Mouse (Mus musculus) liver, embryonic 14.5 days (tissue): Measurements from ENCODE around the gene Krtap19-9b. TPM values are rescaled to one million over a fixed set of nuclear protein-coding genes. Genes with fewer than 3 reads are reported as not detected.

Experiments used
- ATAC-seq: fragments of 200-750 bp; cut with Nextera tagmentation; 2 replicates; pipeline ENCODE4 v1.8.0; 2017; ENCODE audit warnings: moderate number of reproducible peaks, mild to moderate bottlenecking, moderate library complexity; ENCODE audit not compliant: insufficient read depth
- DNase-seq, 3 experiments: peaks; one replicate each; pipeline ENCODE4 v3.0.0-alpha.2; 2012 to 2013; ENCODE audit warnings: low read depth in 3 of 3, low spot score in 3 of 3
- H3K27ac ChIP-seq: fragments of 300-500 bp; sonication (generic); 2 replicates; pipeline ENCODE4 v1.5.1; 2014; ENCODE audit warnings: moderate library complexity, mild to moderate bottlenecking, control low read depth, inconsistent platforms
- H3K27me3 ChIP-seq: fragments of 300-500 bp; sonication (generic); 2 replicates; pipeline ENCODE4 v1.6.1; 2014; ENCODE audit warnings: mild to moderate bottlenecking, low read length, moderate library complexity; ENCODE audit not compliant: control insufficient read depth, insufficient read depth
- H3K36me3 ChIP-seq: fragments of 300-500 bp; sonication (generic); replicated peaks from 2 replicates; pipeline ENCODE4 v1.6.1; 2014; ENCODE audit warnings: low read depth; ENCODE audit not compliant: control insufficient read depth, insufficient read depth
- H3K4me1 ChIP-seq, 2 experiments: fragments of 200-500 bp in 1 of 2; fragments of 300-500 bp in 1 of 2; sonication (generic) in 1 of 2; replicated peaks; 2 replicates each; pipeline ENCODE4 v1.6.1; 2012 to 2014; ENCODE audit warnings: antibody characterized with exemption in 1 of 2, inconsistent platforms in 1 of 2, low read length in 1 of 2; ENCODE audit not compliant: control insufficient read depth in 2 of 2, insufficient read depth in 2 of 2
- H3K4me2 ChIP-seq: fragments of 300-500 bp; sonication (generic); 2 replicates; pipeline ENCODE4 v1.6.1; 2014; ENCODE audit warnings: low read depth, mild to moderate bottlenecking, control low read depth, moderate library complexity
- H3K4me3 ChIP-seq, 2 experiments: fragments of 200-500 bp in 1 of 2; fragments of 300-500 bp in 1 of 2; sonication (generic) in 1 of 2; 2 replicates each; pipeline ENCODE4 v1.5.1; 2012 to 2014; ENCODE audit warnings: low read depth in 2 of 2, low read length in 2 of 2, mild to moderate bottlenecking in 2 of 2, control low read depth in 1 of 2, inconsistent platforms in 1 of 2, moderate library complexity in 1 of 2; ENCODE audit not compliant: insufficient read depth in 1 of 2
- H3K9ac ChIP-seq: fragments of 300-500 bp; sonication (generic); replicated peaks from 2 replicates; pipeline ENCODE4 v1.6.1; 2014; ENCODE audit warnings: mild to moderate bottlenecking, control low read depth, moderate library complexity
- H3K9me3 ChIP-seq: fragments of 300-500 bp; sonication (generic); 2 replicates; pipeline ENCODE4 v1.6.1; 2016; ENCODE audit warnings: low read length, mixed read lengths; ENCODE audit not compliant: control insufficient read depth
- CTCF ChIP-seq: IDR thresholded peaks from 2 replicates; pipeline ENCODE4 v1.5.1; 2016; ENCODE audit warnings: antibody characterized with exemption, low read depth, control low read depth
- EP300 ChIP-seq: IDR thresholded peaks from 2 replicates; pipeline ENCODE4 v1.6.1; 2016; ENCODE audit warnings: antibody characterized with exemption, low read depth
- WGBS: fragments of 180-500 bp; shearing (Covaris S2); extraction: QIAGEN DNeasy Blood & Tissue Kit; methylation state at CpG from one replicate; pipeline ENCODE4 v1.1.7; 2014; ENCODE audit not compliant: insufficient replicate concordance; 5-methylcytosine and 5-hydroxymethylcytosine counted together
- polyA plus RNA-seq, 2 experiments: library from polyadenylated mRNA; depleted of rRNA in 1 of 2; stranded (reverse) in 1 of 2; unstranded in 1 of 2; fragments of >200 nt; fragmentation: Nextera tagmentation in 1 of 2; extraction: Ambion mirVana in 1 of 2; gene quantifications; 2 replicates each; pipeline versions ENCODE4 v1.2.1 to v1.2.3; 2012 to 2014

Krtap19-9b gene
- polyA plus RNA-seq, 2 experiments: not detected

DNA sequence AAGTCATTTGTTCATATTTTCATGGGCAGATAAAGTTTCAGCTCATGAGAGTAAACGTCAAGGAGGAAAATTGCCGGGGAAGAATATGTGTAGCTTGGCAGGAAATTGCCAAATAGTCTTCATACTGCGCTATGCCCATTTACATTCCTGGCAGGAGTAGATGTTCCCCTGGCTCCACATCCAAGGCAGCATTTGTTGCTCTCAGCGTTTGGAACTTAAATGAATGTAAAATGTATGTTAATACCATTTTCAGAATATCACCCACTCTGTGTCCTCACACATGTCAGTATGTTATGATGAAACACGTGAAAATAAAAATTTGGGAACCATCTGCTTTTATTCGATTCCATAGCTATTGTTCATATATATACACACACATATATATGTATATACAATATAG lies 45.2 kb downstream of the Krtap19-9b start:
- Histone ChIP-seq H3K27ac (no peak overlapping the region), H3K4me1 (no peaks in the 10 kb centered on the region), H3K4me3 (no peak overlapping the region), H3K27me3 (no peaks in the 10 kb centered on the region), H3K36me3 (no peaks in the 10 kb centered on the region), H3K9ac (no peak overlapping the region), H3K4me2 (no peak overlapping the region), H3K9me3 (no peaks in the 10 kb centered on the region)
- no peak for ATAC-seq
- WGBS: 61% methylated on average over 6 of the region's 6 CpGs
- DNase-seq: no peak
- no peak for TF ChIP-seq CTCF
- TF ChIP-seq EP300: no peak

- H3K4me2 ChIP-seq: no peak within 1 kb of the TSS
- H3K27me3 ChIP-seq: no peaks in the 10 kb centered on the region
- H3K36me3 ChIP-seq: no peaks in the 10 kb centered on the region
- ATAC-seq (no peak), DNase-seq (no peak)
- TF ChIP-seq EP300: no peak
- no peak for TF ChIP-seq CTCF
- H3K9me3 ChIP-seq: no peaks in the 10 kb centered on the region
- no peaks in the 10 kb centered on the region for H3K4me1 ChIP-seq
- no peak within 1 kb of the TSS for H3K9ac ChIP-seq
- WGBS: 62% methylated on average over 5 of the region's 5 CpGs
- H3K27ac ChIP-seq: no peak within 1 kb of the TSS
- no peak within 1 kb of the TSS for H3K4me3 ChIP-seq
Observed at GRCm38 (mm10) chr16:88884989-88885388, 47.1 kb downstream of the Krtap19-9b start, which contains the start of gene Krtap19-4. Krtap19-4 (minus strand) TSS chr16:88885089.

Other genes with a start within 250 kb of the Krtap19-9b start
- gene 2310061N02Rik, start 224.3 kb downstream of the Krtap19-9b start, polyA plus RNA-seq (2012; rRNA removed): not detected in 2 replicates
- gene 2310061N02Rik, start 224.3 kb downstream of the Krtap19-9b start, polyA plus RNA-seq (2014; fragmentation: Nextera tagmentation; extraction: Ambion mirVana): not detected in 2 replicates
- gene Krtap13-1, start 203.4 kb downstream of the Krtap19-9b start, polyA plus RNA-seq (2012; rRNA removed): not detected in 2 replicates
- not detected in 2 replicates for gene Krtap13-1, start 203.4 kb downstream of the Krtap19-9b start, polyA plus RNA-seq (2014; fragmentation: Nextera tagmentation; extraction: Ambion mirVana)
- not detected in 2 replicates for gene Krtap13, start 180.6 kb downstream of the Krtap19-9b start, polyA plus RNA-seq (2012; rRNA removed)
- gene Krtap13, start 180.6 kb downstream of the Krtap19-9b start, polyA plus RNA-seq (2014; fragmentation: Nextera tagmentation; extraction: Ambion mirVana): not detected in 2 replicates
- not detected in 2 replicates for gene 2310034C09Rik, start 173.4 kb downstream of the Krtap19-9b start, polyA plus RNA-seq (2012; rRNA removed)
- not detected in 2 replicates for gene 2310034C09Rik, start 173.4 kb downstream of the Krtap19-9b start, polyA plus RNA-seq (2014; fragmentation: Nextera tagmentation; extraction: Ambion mirVana)
- not detected in 2 replicates for gene 2310057N15Rik, start 158.1 kb downstream of the Krtap19-9b start, polyA plus RNA-seq (2012; rRNA removed)
- gene 2310057N15Rik, start 158.1 kb downstream of the Krtap19-9b start, polyA plus RNA-seq (2014; fragmentation: Nextera tagmentation; extraction: Ambion mirVana): not detected in 2 replicates
- gene Gm5965, start 154.4 kb downstream of the Krtap19-9b start, polyA plus RNA-seq (2012; rRNA removed): not detected in 2 replicates
- gene Gm5965, start 154.4 kb downstream of the Krtap19-9b start, polyA plus RNA-seq (2014; fragmentation: Nextera tagmentation; extraction: Ambion mirVana): not detected in 2 replicates
- not detected in 2 replicates for gene Gm20741, start 120.0 kb downstream of the Krtap19-9b start, polyA plus RNA-seq (2012; rRNA removed)
- not detected in 2 replicates for gene Gm20741, start 120.0 kb downstream of the Krtap19-9b start, polyA plus RNA-seq (2014; fragmentation: Nextera tagmentation; extraction: Ambion mirVana)
- not detected in 2 replicates for gene Krtap15, start 112.0 kb downstream of the Krtap19-9b start, polyA plus RNA-seq (2012; rRNA removed)
- not detected in 2 replicates for gene Krtap15, start 112.0 kb downstream of the Krtap19-9b start, polyA plus RNA-seq (2014; fragmentation: Nextera tagmentation; extraction: Ambion mirVana)
- not detected in 2 replicates for gene Krtap14, start 106.1 kb downstream of the Krtap19-9b start, polyA plus RNA-seq (2012; rRNA removed)
- gene Krtap14, start 106.1 kb downstream of the Krtap19-9b start, polyA plus RNA-seq (2014; fragmentation: Nextera tagmentation; extraction: Ambion mirVana): not detected in 2 replicates
- gene Krtap19-1, start 62.9 kb downstream of the Krtap19-9b start, polyA plus RNA-seq (2012; rRNA removed): not detected in 2 replicates
- not detected in 2 replicates for gene Krtap19-1, start 62.9 kb downstream of the Krtap19-9b start, polyA plus RNA-seq (2014; fragmentation: Nextera tagmentation; extraction: Ambion mirVana)
- not detected in 2 replicates for gene Krtap19-2, start 58.0 kb downstream of the Krtap19-9b start, polyA plus RNA-seq (2012; rRNA removed)
- not detected in 2 replicates for gene Krtap19-2, start 58.0 kb downstream of the Krtap19-9b start, polyA plus RNA-seq (2014; fragmentation: Nextera tagmentation; extraction: Ambion mirVana)
- not detected in 2 replicates for gene Krtap19-3, start 54.2 kb downstream of the Krtap19-9b start, polyA plus RNA-seq (2012; rRNA removed)
- gene Krtap19-3, start 54.2 kb downstream of the Krtap19-9b start, polyA plus RNA-seq (2014; fragmentation: Nextera tagmentation; extraction: Ambion mirVana): not detected in 2 replicates
- gene Krtap19-4, start 47.2 kb downstream of the Krtap19-9b start, polyA plus RNA-seq (2012; rRNA removed): not detected in 2 replicates
- gene Krtap19-4, start 47.2 kb downstream of the Krtap19-9b start, polyA plus RNA-seq (2014; fragmentation: Nextera tagmentation; extraction: Ambion mirVana): not detected in 2 replicates
- not detected in 2 replicates for gene Krtap19-5, start 35.8 kb downstream of the Krtap19-9b start, polyA plus RNA-seq (2012; rRNA removed)
- not detected in 2 replicates for gene Krtap19-5, start 35.8 kb downstream of the Krtap19-9b start, polyA plus RNA-seq (2014; fragmentation: Nextera tagmentation; extraction: Ambion mirVana)
- gene Krtap16-3, start 30.6 kb upstream of the Krtap19-9b start, polyA plus RNA-seq (2012; rRNA removed): not detected in 2 replicates
- gene Krtap16-3, start 30.6 kb upstream of the Krtap19-9b start, polyA plus RNA-seq (2014; fragmentation: Nextera tagmentation; extraction: Ambion mirVana): not detected in 2 replicates
- not detected in 2 replicates for gene Krtap22-2, start 78.5 kb upstream of the Krtap19-9b start, polyA plus RNA-seq (2012; rRNA removed)
- not detected in 2 replicates for gene Krtap22-2, start 78.5 kb upstream of the Krtap19-9b start, polyA plus RNA-seq (2014; fragmentation: Nextera tagmentation; extraction: Ambion mirVana)
- gene Gm10229, start 83.0 kb upstream of the Krtap19-9b start, polyA plus RNA-seq (2012; rRNA removed): not detected in 2 replicates
- gene Gm10229, start 83.0 kb upstream of the Krtap19-9b start, polyA plus RNA-seq (2014; fragmentation: Nextera tagmentation; extraction: Ambion mirVana): not detected in 2 replicates
- gene Krtap6-1, start 99.4 kb upstream of the Krtap19-9b start, polyA plus RNA-seq (2012; rRNA removed): not detected in 2 replicates
- not detected in 2 replicates for gene Krtap6-1, start 99.4 kb upstream of the Krtap19-9b start, polyA plus RNA-seq (2014; fragmentation: Nextera tagmentation; extraction: Ambion mirVana)
- not detected in 2 replicates for gene Gm10228, start 109.2 kb upstream of the Krtap19-9b start, polyA plus RNA-seq (2012; rRNA removed)
- not detected in 2 replicates for gene Gm10228, start 109.2 kb upstream of the Krtap19-9b start, polyA plus RNA-seq (2014; fragmentation: Nextera tagmentation; extraction: Ambion mirVana)
- not detected in 2 replicates for gene Krtap6-5, start 115.6 kb upstream of the Krtap19-9b start, polyA plus RNA-seq (2012; rRNA removed)
- gene Krtap6-5, start 115.6 kb upstream of the Krtap19-9b start, polyA plus RNA-seq (2014; fragmentation: Nextera tagmentation; extraction: Ambion mirVana): not detected in 2 replicates
- not detected in 2 replicates for gene 1110025L11Rik, start 131.7 kb upstream of the Krtap19-9b start, polyA plus RNA-seq (2012; rRNA removed)
- not detected in 2 replicates for gene 1110025L11Rik, start 131.7 kb upstream of the Krtap19-9b start, polyA plus RNA-seq (2014; fragmentation: Nextera tagmentation; extraction: Ambion mirVana)
- not detected in 2 replicates for gene Krtap6-3, start 151.8 kb upstream of the Krtap19-9b start, polyA plus RNA-seq (2012; rRNA removed)
- gene Krtap6-3, start 151.8 kb upstream of the Krtap19-9b start, polyA plus RNA-seq (2014; fragmentation: Nextera tagmentation; extraction: Ambion mirVana): not detected in 2 replicates
- gene Gm6358, start 208.6 kb upstream of the Krtap19-9b start, polyA plus RNA-seq (2012; rRNA removed): not detected in 2 replicates
- not detected in 2 replicates for gene Gm6358, start 208.6 kb upstream of the Krtap19-9b start, polyA plus RNA-seq (2014; fragmentation: Nextera tagmentation; extraction: Ambion mirVana)
- gene Gm10061, start 218.8 kb upstream of the Krtap19-9b start, polyA plus RNA-seq (2012; rRNA removed): not detected in 2 replicates
- gene Gm10061, start 218.8 kb upstream of the Krtap19-9b start, polyA plus RNA-seq (2014; fragmentation: Nextera tagmentation; extraction: Ambion mirVana): not detected in 2 replicates
- gene Gm9789, start 225.7 kb upstream of the Krtap19-9b start, polyA plus RNA-seq (2012; rRNA removed): not detected in 2 replicates
- gene Gm9789, start 225.7 kb upstream of the Krtap19-9b start, polyA plus RNA-seq (2014; fragmentation: Nextera tagmentation; extraction: Ambion mirVana): not detected in 2 replicates
- not detected in 2 replicates for gene Gm7735, start 237.2 kb upstream of the Krtap19-9b start, polyA plus RNA-seq (2012; rRNA removed)
- gene Gm7735, start 237.2 kb upstream of the Krtap19-9b start, polyA plus RNA-seq (2014; fragmentation: Nextera tagmentation; extraction: Ambion mirVana): not detected in 2 replicates
- not detected in 2 replicates for gene 1110057P08Rik, start 242.5 kb upstream of the Krtap19-9b start, polyA plus RNA-seq (2012; rRNA removed)
- not detected in 2 replicates for gene 1110057P08Rik, start 242.5 kb upstream of the Krtap19-9b start, polyA plus RNA-seq (2014; fragmentation: Nextera tagmentation; extraction: Ambion mirVana)